Mouse (Mus musculus) thymus, postnatal 14 days (tissue): Measurements from ENCODE around the gene Clca4b.
"Not testable (repeated sequence)": the region's sequence is repeated elsewhere in the genome, so short reads cannot be mapped to it uniquely, and the experiment has no call there.

Experiments
- DNase-seq: peaks from one replicate; pipeline ENCODE4 v3.0.0; 2021

Clca4b gene

GRCm38 (mm10) chr3:144932335-144932734, at the start of gene Clca4b:
TSS of gene Clca4b (minus strand) at chr3:144932529.
- no peak for DNase-seq

- no peak for DNase-seq
These were observed 48.2 kb upstream of the Clca4b start for GRCm38 (mm10) chr3:144980551-144980950.

- no peak for DNase-seq
These were observed 45.3 kb upstream of the Clca4b start for GRCm38 (mm10) chr3:144977631-144978030.

- no peak for DNase-seq
These were observed 43.8 kb upstream of the Clca4b start for GRCm38 (mm10) chr3:144976091-144976490.

DNA sequence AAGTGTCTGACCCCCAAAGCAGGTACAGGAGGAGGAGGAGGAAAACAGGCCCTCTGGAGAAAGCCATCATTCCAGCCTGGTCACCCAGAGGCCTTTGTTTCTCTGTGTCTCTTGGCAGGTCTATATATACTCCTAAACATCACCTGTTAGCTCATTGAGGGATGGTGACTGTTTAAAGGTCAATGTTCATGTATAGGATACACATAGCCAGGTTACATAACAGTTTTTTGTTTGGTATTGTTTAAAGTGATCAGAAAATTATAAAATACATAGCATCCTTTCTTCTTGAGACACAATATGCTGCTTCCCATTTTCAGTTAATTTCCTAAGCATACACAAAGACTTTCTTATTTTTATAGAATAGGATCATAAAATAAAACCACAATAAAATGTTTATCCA, 42.6 kb upstream of the Clca4b start, which contains the start of gene Clca4a:
TSS of gene Clca4a (minus strand) at position 101 of the 400 bp plus-strand sequence.
- DNase-seq, result no peak

GRCm38 (mm10) chr3:144971553-144972270, 39.4 kb upstream of the Clca4b start:
- DNase-seq, result no peak

DNA sequence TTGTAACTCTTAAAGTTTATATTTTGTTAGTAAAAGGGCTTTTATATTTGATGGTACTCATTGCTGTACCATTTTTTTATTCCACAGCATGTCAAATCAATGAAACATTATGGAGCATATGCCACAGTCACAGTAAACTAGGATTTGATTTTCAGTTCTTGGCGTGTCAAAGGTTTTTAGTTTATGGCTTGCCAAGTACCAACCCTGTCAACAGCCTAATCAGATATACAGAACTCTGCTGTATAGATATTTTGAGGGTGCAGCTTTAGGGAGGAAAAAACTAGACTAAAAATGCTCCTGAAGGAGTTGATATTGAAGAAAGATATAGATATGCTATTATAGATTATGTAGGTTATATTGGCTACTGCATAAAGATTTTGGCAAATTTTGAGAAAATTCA, 37.4 kb upstream of the Clca4b start:
- DNase-seq, result no peak

- no peak for DNase-seq
These were observed 33.7 kb upstream of the Clca4b start for GRCm38 (mm10) chr3:144966074-144966473.

DNA sequence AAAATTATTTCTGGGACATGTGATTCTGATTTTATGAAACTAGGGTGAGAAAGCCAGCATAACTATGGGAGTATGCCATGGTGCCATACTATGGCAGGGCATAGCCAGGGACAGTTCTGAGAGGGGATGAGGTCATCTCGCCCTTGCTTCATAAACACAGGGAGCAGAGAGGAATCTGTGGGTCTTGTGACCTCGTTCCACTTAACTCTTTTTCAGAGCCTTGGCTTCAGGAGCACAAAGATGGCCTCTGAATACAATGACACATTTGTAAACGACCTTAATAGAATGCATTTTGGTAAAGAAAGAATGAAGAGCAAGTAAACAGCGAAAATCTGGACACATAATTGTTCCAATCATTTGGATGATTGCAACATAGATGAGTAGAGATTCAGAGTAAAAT, 18.5 kb upstream of the Clca4b start:
- no peak for DNase-seq

GRCm38 (mm10) chr3:144947376-144947775, 15.0 kb upstream of the Clca4b start:
- not testable (repeated sequence) for DNase-seq

DNA sequence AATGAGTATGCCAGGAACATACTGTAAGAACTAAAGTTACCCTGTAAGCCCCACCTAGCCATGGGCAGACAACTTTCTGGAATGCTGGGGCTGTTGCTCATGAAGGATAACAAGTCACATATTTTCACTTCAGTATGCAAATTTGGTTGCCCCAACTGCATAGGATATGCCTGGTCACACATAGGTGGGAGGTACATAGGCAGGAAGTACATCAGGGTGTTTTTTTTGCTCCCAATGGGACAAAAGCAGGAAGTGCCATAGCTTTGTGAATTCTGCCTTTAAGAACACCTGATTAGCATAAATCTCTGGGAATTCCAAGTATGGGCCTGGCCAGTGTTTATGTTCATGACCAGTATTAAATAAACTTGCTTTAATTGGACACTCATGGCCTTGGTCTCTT, 1.3 kb upstream of the Clca4b start:
- not testable (repeated sequence) for DNase-seq

DNA sequence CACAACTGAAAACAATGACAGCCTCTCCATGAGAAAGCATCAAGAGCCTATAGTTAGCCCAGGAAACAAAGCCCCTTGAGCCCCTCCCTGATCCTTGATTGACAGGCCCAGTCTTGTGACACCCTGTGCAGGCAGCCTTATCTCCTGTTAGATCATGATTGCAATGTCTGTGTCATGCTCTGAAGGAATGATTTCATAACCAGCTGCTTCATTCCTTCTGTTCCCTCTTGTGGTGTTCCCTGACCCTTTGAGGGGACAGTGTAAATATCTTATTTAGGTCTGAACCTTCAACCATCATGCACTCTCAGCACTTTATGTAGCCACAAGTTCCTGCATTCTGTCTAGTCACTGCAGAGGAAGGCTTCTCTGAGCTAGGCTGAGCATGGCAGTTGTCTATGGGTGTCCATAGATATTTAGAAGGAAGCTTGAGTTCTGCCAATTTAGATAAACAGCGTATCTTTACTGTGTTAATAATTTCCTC, 722 bp upstream of the Clca4b start:
- no peak for DNase-seq

GRCm38 (mm10) chr3:144914014-144914413, 18.3 kb downstream of the Clca4b start:
- DNase-seq, result no peak

DNA sequence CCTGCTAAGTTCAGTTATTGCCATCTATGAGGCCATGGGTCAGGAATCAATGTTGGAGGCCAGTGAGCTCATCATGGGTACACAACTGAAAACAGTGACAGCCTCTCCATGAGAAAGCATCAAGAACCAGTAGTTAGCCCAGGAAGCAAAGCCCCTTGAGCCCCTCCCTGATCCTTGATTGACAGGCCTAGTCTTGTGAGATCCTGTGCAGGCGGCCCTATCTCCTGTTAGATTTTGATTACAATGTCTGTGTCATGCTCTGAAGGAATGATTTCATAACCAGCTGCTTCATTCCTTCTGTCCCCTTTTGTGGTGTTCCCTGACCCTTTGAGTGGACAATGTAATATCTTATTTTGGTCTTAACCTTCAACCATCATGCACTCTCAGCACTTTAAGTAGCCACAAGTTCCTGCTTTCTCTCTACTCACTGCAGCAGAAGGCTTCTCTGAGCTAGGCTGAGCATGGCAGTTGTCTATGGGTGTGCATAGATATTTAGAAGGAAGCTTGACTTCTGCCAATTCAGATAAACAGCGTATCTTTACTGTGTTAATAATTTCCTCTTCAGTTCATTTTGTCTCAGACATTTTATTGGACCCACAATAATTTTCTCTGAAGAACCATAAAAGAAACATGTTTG, 35.2 kb downstream of the Clca4b start:
- no peak for DNase-seq

- no peak for DNase-seq
These were observed 42.0 kb downstream of the Clca4b start for GRCm38 (mm10) chr3:144890246-144890758.

DNA sequence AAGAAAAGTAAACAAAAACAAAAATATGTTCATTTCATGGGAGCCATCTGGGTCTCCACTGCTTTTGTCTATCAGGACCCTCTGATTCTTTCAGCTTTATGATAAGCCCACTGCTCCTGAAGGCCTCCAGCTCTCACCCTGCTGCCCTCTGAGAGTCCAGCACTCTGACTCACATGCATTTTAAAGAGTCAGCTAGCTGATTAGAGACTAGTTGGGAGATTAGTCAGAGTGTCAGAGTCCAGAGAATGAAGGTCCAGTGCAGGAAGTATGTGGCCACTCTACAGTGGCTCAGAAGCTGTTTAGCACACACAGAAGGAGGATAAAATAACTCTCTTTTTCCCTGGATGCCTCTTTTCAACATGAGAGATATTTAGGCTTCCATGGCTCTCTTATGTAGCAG, 45.4 kb downstream of the Clca4b start:
- no peak for DNase-seq

GRCm38 (mm10) chr3:144872012-144872411, 60.3 kb downstream of the Clca4b start:
- not testable (repeated sequence) for DNase-seq
